Mouse (Mus musculus) forebrain, postnatal 0 days (tissue): ENCODE data around the gene Ing1. TPM values are rescaled to one million over a fixed set of nuclear protein-coding genes. Genes with fewer than 3 reads are reported as not detected.

Source experiments
- ATAC-seq: fragments of 200-750 bp; cut with Nextera tagmentation; 2 replicates; pipeline ENCODE4 v1.8.0; 2017; ENCODE audit warnings: mild to moderate bottlenecking, moderate library complexity
- DNase-seq: peaks from one replicate; pipeline ENCODE4 v3.0.0-alpha.2; 2015
- H3K27ac ChIP-seq: fragments of 300-500 bp; sonication (generic); 2 replicates; pipeline ENCODE4 v1.5.1; 2014; ENCODE audit warnings: low read depth, mild to moderate bottlenecking, antibody characterized with exemption, low read length, moderate library complexity, mixed read lengths
- H3K27me3 ChIP-seq: fragments of 300-500 bp; sonication (generic); 2 replicates; pipeline ENCODE4 v1.6.1; 2014; ENCODE audit warnings: mild to moderate bottlenecking, low read length, mixed read lengths; ENCODE audit not compliant: insufficient read depth
- H3K36me3 ChIP-seq: fragments of 300-500 bp; sonication (generic); 2 replicates; pipeline ENCODE4 v1.6.1; 2014; ENCODE audit warnings: mild to moderate bottlenecking, moderate library complexity; ENCODE audit not compliant: insufficient read depth
- H3K4me1 ChIP-seq: fragments of 300-500 bp; sonication (generic); 2 replicates; pipeline ENCODE4 v1.6.1; 2014; ENCODE audit warnings: antibody characterized with exemption; ENCODE audit not compliant: insufficient read depth
- H3K4me2 ChIP-seq: fragments of 300-500 bp; sonication (generic); 2 replicates; pipeline ENCODE4 v1.6.1; 2014; ENCODE audit warnings: low read depth, mild to moderate bottlenecking, moderate library complexity
- H3K4me3 ChIP-seq: fragments of 300-500 bp; sonication (generic); 2 replicates; pipeline ENCODE4 v1.5.1; 2014; ENCODE audit warnings: low read depth, low read length, mixed read lengths
- H3K9ac ChIP-seq: fragments of 300-500 bp; sonication (generic); 2 replicates; pipeline ENCODE4 v1.6.1; 2014; ENCODE audit warnings: mild to moderate bottlenecking
- H3K9me3 ChIP-seq: fragments of 300-500 bp; sonication (generic); 2 replicates; pipeline ENCODE4 v1.6.1; 2016; ENCODE audit warnings: low read length
- CTCF ChIP-seq: sonication (generic); IDR thresholded peaks from 2 replicates; pipeline ENCODE4 v1.5.1; 2016; ENCODE audit warnings: antibody characterized with exemption, control low read depth, low read depth
- WGBS: fragments of 180-500 bp; shearing (Covaris S2); extraction: QIAGEN DNeasy Blood & Tissue Kit; methylation state at CpG from one replicate; pipeline ENCODE4 v1.1.7; 2014; 5-methylcytosine and 5-hydroxymethylcytosine counted together
- polyA plus RNA-seq: library from polyadenylated mRNA; unstranded; fragments of >200 nt; fragmentation: Nextera tagmentation; extraction: Ambion mirVana; gene quantifications from 2 replicates; pipeline ENCODE4 v1.2.1, GENCODE M21; 2015
- total RNA-seq: library from RNA; depleted of rRNA; stranded (reverse); fragments of >200 nt; gene quantifications from 2 replicates; pipeline ENCODE4 v1.2.3, GENCODE M21; 2014

Gene Ing1
- total and polyA plus RNA-seq, 2 experiments from 2014 or later: 30.8 to 49.9 TPM

DNA sequence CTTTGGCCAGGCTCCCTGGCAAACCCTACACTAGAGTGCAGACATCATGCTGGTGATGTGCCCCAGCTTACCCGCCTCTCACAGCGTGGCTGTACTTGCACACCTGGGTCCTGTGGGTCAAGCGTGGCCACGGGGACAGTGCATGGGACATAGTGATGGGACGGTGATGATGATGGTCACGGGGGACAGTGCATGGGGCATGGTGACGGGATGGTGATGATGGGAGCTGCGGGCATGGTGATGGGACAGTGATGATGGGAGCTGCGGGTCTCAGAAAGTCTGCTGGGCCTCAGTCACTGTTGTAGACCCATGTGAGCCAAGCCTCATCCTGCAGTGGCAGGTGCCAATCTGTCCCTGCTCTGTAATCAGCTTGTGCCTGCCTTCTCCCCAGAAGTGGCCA is 39.1 kb upstream of the Ing1 start:
- no peak for ATAC-seq
- Histone ChIP-seq H3K4me3 (no peak overlapping the region), H3K4me1 (no peaks in the 10 kb centered on the region), H3K9ac (no peak overlapping the region), H3K9me3 (no peaks in the 10 kb centered on the region), H3K4me2 (no peak overlapping the region), H3K36me3 (peaks cover 84% of the 10 kb centered on the region), H3K27ac (no peak overlapping the region), H3K27me3 (no peaks in the 10 kb centered on the region)
- 94% methylated on average over 9 of the region's 9 CpGs for WGBS
- DNase-seq: no peak
- TF ChIP-seq CTCF: no peak

DNA sequence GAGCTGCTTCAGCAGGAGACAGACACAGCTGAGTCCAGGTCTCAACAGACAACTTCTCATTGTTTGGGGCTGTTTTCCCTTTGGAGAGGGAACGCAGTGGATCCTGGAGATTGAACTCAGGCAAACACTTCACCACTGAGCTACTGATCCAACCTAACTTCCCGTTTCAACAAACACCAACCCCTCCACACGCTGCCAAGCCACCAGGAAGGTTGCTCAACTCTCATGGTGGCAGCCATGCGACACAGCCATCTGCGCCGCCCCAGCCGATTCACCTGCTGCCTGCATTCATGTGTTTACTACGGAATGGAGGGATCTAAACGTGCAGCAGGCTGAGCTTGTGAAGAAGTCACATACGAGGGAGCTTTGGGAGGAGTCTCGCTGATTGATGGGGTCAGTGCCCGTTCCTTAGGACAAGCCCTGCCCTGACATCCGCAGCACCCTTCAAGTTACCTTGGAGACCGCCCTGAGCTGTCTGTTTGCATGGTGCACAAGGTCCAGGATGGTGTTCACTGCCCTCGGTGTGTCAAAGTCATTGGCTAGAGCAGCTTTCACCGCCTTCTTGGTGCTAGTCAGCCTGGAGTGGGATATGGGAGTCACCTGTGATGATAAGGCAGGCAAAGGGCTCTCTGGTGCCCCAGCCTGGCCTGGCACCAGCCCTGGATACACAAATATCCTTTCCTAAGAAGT is 37.9 kb upstream of the Ing1 start:
- 92% methylated on average over 16 of the region's 16 CpGs for WGBS
- no peak overlapping the region for H3K27ac ChIP-seq
- no peak for TF ChIP-seq CTCF
- no peak overlapping the region for H3K9ac ChIP-seq
- peaks cover 81% of the 10 kb centered on the region for H3K36me3 ChIP-seq
- no peak overlapping the region for H3K4me2 ChIP-seq
- ATAC-seq (no peak), DNase-seq (no peak)
- no peak overlapping the region for H3K4me3 ChIP-seq
- no peaks in the 10 kb centered on the region for H3K4me1 ChIP-seq
- no peaks in the 10 kb centered on the region for H3K27me3 ChIP-seq
- no peaks in the 10 kb centered on the region for H3K9me3 ChIP-seq

DNA sequence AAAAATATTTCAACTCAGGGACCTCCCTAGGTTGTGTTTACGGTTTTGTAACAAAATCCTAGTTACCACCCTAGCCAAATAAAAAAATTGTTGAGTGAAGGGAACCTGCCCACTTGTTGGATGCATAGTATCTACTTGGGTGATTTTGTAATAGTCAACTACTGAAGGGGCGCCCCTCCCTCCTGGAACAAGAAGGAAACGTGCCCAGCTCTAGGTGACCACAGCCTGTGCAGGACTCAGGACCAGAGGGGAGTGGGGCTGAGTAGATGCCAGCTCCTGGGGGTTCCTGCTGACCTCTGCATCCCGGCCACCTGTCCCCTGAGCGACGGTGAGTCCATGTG is 37.3 kb upstream of the Ing1 start:
- Histone ChIP-seq H3K9me3 (no peaks in the 10 kb centered on the region), H3K36me3 (peaks cover 76% of the 10 kb centered on the region)
- WGBS: 90% methylated on average over 6 of the region's 6 CpGs

DNA sequence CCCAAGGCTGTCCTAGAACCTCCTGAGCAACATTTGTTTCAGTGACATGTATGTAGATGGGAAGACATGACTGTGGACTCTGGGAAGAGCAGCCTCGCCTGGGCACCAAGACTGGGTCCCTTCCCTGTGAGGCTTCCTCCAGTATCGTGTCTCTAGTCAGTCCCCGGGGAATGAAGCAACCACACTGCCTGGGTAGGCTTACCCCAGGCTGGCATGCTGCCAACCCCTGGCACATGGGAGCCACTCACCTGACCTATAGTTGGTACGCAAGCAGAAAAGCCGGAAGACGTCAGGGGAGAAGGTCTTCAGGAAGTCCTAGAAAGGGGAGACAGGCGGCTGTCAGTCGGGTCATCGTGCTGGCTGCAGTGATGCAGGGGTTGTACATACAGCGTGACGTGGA is 36.7 kb upstream of the Ing1 start:
- TF ChIP-seq CTCF: no peak
- H3K4me3 ChIP-seq: no peak overlapping the region
- ATAC-seq (no peak), DNase-seq (no peak)
- H3K27ac ChIP-seq: no peak overlapping the region
- no peaks in the 10 kb centered on the region for H3K4me1 ChIP-seq
- H3K27me3 ChIP-seq: no peaks in the 10 kb centered on the region
- 91% methylated on average over 11 of the region's 11 CpGs for WGBS
- H3K36me3 ChIP-seq: peaks cover 69% of the 10 kb centered on the region
- H3K4me2 ChIP-seq: no peak overlapping the region
- no peaks in the 10 kb centered on the region for H3K9me3 ChIP-seq
- no peak overlapping the region for H3K9ac ChIP-seq

More for the DNA sequence above, 37.3 kb upstream of the Ing1 start:
- ATAC-seq (no peak), DNase-seq (no peak)
- no peak overlapping the region for H3K4me3 ChIP-seq
- no peak overlapping the region for H3K9ac ChIP-seq
- no peak overlapping the region for H3K27ac ChIP-seq
- no peak overlapping the region for H3K4me2 ChIP-seq
- H3K27me3 ChIP-seq: no peaks in the 10 kb centered on the region
- TF ChIP-seq CTCF: no peak
- H3K4me1 ChIP-seq: no peaks in the 10 kb centered on the region

DNA sequence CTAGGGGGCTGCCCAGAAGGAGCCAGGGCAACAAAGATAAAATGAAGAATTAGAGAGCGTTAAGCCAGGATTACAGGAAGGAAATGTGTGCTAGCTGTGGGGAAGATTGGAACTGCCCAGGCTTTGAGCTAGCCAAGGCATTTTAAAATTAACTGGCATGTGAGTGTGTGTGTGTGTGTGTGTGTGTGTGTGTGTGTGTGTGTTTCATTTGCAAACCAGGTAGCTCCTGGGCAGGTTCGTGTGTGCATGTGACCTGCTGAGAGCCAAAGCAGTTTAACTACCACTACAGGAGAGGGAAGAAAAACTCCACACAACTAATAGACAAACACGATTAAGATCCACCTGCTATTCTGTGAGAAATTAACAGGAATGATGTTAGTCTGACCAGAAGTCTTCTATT is 32.0 kb upstream of the Ing1 start:
- Histone ChIP-seq H3K4me1 (no peaks in the 10 kb centered on the region), H3K9ac (no peak overlapping the region), H3K9me3 (no peaks in the 10 kb centered on the region), H3K27me3 (no peaks in the 10 kb centered on the region), H3K36me3 (peaks cover 37% of the 10 kb centered on the region), H3K4me3 (no peak overlapping the region), H3K27ac (no peak overlapping the region), H3K4me2 (no peak overlapping the region)
- 88% methylated on average over 3 of the region's 3 CpGs for WGBS
- no peak for ATAC-seq
- no peak for TF ChIP-seq CTCF
- no peak for DNase-seq

DNA sequence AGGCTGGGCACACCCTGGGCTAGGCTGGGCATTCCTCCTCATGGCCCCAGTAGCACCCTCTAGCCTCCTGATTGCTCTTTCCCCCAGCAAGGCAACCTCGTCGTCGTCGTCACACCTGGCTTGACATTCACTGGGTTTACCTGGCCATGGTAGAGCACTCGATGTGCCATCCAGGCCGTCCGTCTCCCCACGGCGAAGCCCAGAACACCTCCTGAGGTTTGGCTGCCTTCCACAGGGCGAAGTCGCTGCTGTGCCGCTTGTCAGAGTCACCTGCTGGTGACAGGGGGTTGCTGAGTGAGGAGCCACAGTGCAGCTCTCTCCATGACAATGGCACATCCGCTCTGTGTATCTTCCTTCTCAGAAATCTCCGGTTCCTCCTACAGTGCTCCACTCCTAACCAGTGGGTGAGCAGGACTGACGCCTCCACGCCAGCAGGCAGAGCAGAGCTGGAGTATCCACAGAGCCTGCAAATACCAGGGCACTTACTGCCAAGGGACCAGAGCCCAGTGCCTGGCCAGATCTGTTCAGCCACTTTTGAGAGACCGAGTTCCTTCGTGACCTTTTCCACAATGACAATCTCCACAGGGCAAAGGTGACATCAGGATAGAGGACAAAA is 25.1 kb upstream of the Ing1 start:
- Histone ChIP-seq H3K9me3 (no peaks in the 10 kb centered on the region), H3K4me3 (no peak overlapping the region), H3K27ac (no peak overlapping the region), H3K9ac (no peak overlapping the region), H3K4me2 (no peak overlapping the region), H3K27me3 (no peaks in the 10 kb centered on the region), H3K36me3 (peaks cover 42% of the 10 kb centered on the region), H3K4me1 (no peaks in the 10 kb centered on the region)
- ATAC-seq (no peak), DNase-seq (no peak)
- no peak for TF ChIP-seq CTCF
- 88% methylated on average over 18 of the region's 18 CpGs for WGBS

DNA sequence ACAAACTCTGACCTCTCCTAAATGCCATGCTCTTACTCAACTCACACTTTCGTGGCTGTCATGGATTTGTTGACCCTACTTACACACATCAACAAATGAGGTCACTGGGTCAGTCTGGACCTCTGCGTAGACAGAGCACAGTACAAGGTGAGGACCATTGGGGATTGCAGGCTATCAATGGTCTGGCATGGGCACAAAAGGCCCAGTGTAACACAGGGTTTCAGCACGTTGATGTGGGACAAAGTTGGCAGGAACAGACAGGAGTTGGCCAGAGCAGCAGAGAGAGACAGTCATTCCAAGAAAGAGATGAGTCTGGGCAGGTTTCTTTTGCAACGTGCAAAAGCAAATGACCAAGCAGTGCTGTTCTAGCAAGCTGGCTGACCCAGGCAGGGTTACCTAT is 24.5 kb upstream of the Ing1 start:
- ATAC-seq: no peak
- Histone ChIP-seq H3K4me2 (no peak overlapping the region), H3K36me3 (peaks cover 40% of the 10 kb centered on the region), H3K9ac (no peak overlapping the region), H3K4me3 (no peak overlapping the region), H3K9me3 (no peaks in the 10 kb centered on the region), H3K27ac (no peak overlapping the region), H3K4me1 (no peaks in the 10 kb centered on the region), H3K27me3 (no peaks in the 10 kb centered on the region)
- no peak for DNase-seq
- TF ChIP-seq CTCF: no peak
- WGBS: 75% methylated on average over 4 of the region's 4 CpGs
